Mouse (Mus musculus) C2C12 (cell line): ENCODE measurements around the gene Atf5.

ENCODE experiments used
- CTCF ChIP-seq: IDR thresholded peaks from one replicate; pipeline ENCODE4 v1.5.1; 2011; ENCODE audit not compliant: control insufficient read depth, insufficient read depth, insufficient read length
- MAX ChIP-seq: IDR thresholded peaks from one replicate; pipeline ENCODE4 v1.6.1; 2011; ENCODE audit warnings: mild to moderate bottlenecking, control low read depth
- MYOD1 ChIP-seq: IDR thresholded peaks from one replicate; pipeline ENCODE4 v1.6.1; 2011; ENCODE audit warnings: low read depth; ENCODE audit not compliant: control insufficient read depth, insufficient read length
- USF1 ChIP-seq: IDR thresholded peaks from one replicate; pipeline ENCODE4 v1.6.1; 2011; ENCODE audit warnings: low read depth, mild to moderate bottlenecking, control low read depth, moderate library complexity

DNA sequence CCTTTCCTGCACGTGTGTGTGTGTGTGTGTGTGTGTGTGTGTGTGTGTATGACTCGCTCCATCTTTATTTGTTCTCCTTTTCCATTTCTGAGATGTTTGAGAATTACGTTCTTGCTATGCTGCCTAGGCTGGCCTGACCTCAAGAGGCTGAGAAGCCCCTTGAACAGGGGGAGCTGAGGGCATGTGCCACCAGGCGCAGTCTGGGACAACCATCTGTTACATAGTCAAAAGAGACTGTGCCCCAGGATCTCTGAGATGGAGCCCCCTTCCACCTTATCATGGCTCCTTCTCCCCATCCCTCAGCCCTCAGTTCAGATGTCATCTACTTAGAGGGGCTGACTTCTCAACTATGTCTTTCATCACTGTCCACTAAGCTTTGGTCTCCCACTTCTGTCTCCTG, 2.0 kb downstream of the Atf5 start:
- TF ChIP-seq CTCF (no peak), MAX (no peak), USF1 (no peak), MYOD1 (no peak)
